Mouse (Mus musculus) ES-E14 (cell line): ENCODE data around the gene Gm20683. TPM values are rescaled to one million over a fixed set of nuclear protein-coding genes. Genes with fewer than 3 reads are reported as not detected.
A peak's percentile ranks its signal among the peaks of the same experiment; 100 is the strongest.

Experiments used
- DNase-seq: peaks from one replicate; pipeline ENCODE4 v3.0.0-alpha.2; 2013; ENCODE audit warnings: low read depth, low spot score
- H3K27ac ChIP-seq: 2 replicates; pipeline ENCODE4 v1.5.1; 2012; ENCODE audit warnings: low read depth, mild to moderate bottlenecking, low read length, moderate library complexity, mixed read lengths; ENCODE audit not compliant: poor library complexity, insufficient read depth, severe bottlenecking
- H3K36me3 ChIP-seq: 2 replicates; pipeline ENCODE4 v1.6.1; 2012; ENCODE audit warnings: mild to moderate bottlenecking, low read length, moderate library complexity, mixed read lengths; ENCODE audit not compliant: control insufficient read depth, poor library complexity, insufficient read depth, severe bottlenecking
- H3K4me1 ChIP-seq, 2 experiments: fragments of 150-350 bp in 1 of 2; sonication (generic) in 1 of 2; 2 replicates each; pipeline ENCODE4 v1.6.1; 2012; ENCODE audit warnings: low read length in 2 of 2, mild to moderate bottlenecking in 1 of 2, mixed read lengths in 1 of 2; ENCODE audit not compliant: control insufficient read depth in 2 of 2, insufficient read depth in 2 of 2, poor library complexity in 1 of 2
- H3K4me3 ChIP-seq, 2 experiments: fragments of 150-350 bp in 1 of 2; sonication (generic) in 1 of 2; 2 replicates each; pipeline ENCODE4 v1.5.1; 2012; ENCODE audit warnings: low read length in 2 of 2, low read depth in 1 of 2, mild to moderate bottlenecking in 1 of 2, mixed read lengths in 1 of 2; ENCODE audit not compliant: insufficient read depth in 1 of 2, poor library complexity in 1 of 2, severe bottlenecking in 1 of 2
- H3K9ac ChIP-seq: 2 replicates; pipeline ENCODE4 v1.6.1; 2012; ENCODE audit warnings: low read depth, mild to moderate bottlenecking, low read length, mixed read lengths; ENCODE audit not compliant: poor library complexity, insufficient read depth, severe bottlenecking
- H3K9me3 ChIP-seq: fragments of 150-350 bp; sonication (generic); 2 replicates; pipeline ENCODE4 v1.6.1; 2012; ENCODE audit warnings: low read depth, mild to moderate bottlenecking, low read length; ENCODE audit not compliant: control insufficient read depth, insufficient read depth
- CHD2 ChIP-seq: IDR thresholded peaks from 2 replicates; pipeline ENCODE4 v1.6.1; 2014; ENCODE audit warnings: mild to moderate bottlenecking, low read depth, low read length, inconsistent platforms
- HCFC1 ChIP-seq: IDR thresholded peaks from 2 replicates; pipeline ENCODE4 v1.6.1; 2012; ENCODE audit warnings: low read length, inconsistent platforms, borderline replicate concordance; ENCODE audit not compliant: insufficient read depth
- MAFK ChIP-seq: IDR thresholded peaks from 2 replicates; pipeline ENCODE4 v1.6.1; 2014; ENCODE audit warnings: mild to moderate bottlenecking, low read depth, low read length, inconsistent platforms; ENCODE audit not compliant: insufficient read depth
- ZC3H11A ChIP-seq: IDR thresholded peaks from 2 replicates; pipeline ENCODE4 v1.6.1; 2012; ENCODE audit warnings: low read depth, mild to moderate bottlenecking, inconsistent platforms, low read length, borderline replicate concordance
- ZNF384 ChIP-seq: IDR thresholded peaks from 2 replicates; pipeline ENCODE4 v1.6.1; 2012; ENCODE audit warnings: low read depth, low read length, inconsistent platforms
- in situ Hi-C, 2 experiments: fragments of 600-800 bp; cut with MboI; formaldehyde crosslinking; loops; one replicate each; pipeline ENCODE4 v1.15.1; 2025; ENCODE audit warnings: low sequenced_read_pairs in 2 of 2, inconsistent platforms in 1 of 2; ENCODE audit not compliant: unreplicated experiment in 2 of 2
- total RNA-seq: library from RNA; depleted of rRNA; stranded (reverse); fragments of 300-350 nt; gene quantifications from 2 replicates; pipeline ENCODE4 v1.2.3, GENCODE M21; 2012

The Gm20683 gene
- total RNA-seq, 1 experiment: 2.0 TPM

DNA sequence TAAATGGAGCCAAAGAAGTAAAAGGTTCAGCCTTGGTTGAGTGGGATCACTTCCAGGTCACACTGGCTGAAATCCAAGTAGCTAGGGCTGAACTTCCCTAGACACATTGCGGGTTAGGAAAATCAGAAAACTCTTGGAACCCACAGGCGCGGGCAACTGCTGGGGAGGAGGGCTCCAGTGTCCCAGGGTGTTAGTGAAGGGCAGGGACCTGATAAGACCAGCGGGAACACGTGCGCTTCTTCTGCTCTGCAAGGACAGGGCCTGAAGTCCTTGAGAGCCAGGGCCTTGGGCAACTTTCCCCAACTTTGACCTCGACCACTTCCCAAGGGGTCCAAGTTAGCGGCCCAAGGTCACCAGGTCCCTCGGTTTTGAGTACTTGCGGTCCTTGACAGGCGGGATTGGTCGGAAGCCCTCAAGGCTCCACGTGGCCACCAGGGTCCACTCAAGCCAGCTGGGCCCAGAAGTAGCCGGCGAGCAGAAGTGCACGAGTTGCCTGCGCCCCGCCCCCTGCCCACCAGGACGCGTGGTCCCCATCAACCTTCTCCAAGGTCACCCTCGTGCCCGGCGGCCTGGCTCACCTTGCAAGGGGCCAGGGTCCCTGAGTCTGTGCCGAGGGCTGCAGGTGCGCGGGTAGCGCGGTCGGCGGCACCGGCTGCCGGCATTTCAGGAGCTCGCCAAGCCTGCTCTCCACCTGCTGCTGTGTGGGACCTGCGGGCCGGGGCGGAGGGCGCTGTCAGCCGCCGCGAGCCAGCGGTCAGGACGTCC lies 26.5 kb upstream of the Gm20683 start:
- DNase-seq: no peak
- TF ChIP-seq HCFC1 (no peak), ZNF384 (no peak), ZC3H11A (no peak), MAFK (no peak), CHD2 (no peak)
- Histone ChIP-seq H3K27ac (no peak overlapping the region), H3K9ac (peak overlapping the region; percentile 72), H3K36me3 (no peaks in the 10 kb centered on the region), H3K4me1 (peaks cover 4 to 10% of the 10 kb centered on the region in 2 experiments; a peak in 2 of 4 replicates), H3K4me3 (peak overlapping the region; percentile 85 to 93), H3K9me3 (no peaks in the 10 kb centered on the region)
- in situ Hi-C loops: no loop called here

GRCm38 (mm10) chr17:25867509-25867835 lies 25.9 kb upstream of the Gm20683 start:
- Histone ChIP-seq H3K4me1 (peaks cover 4 to 10% of the 10 kb centered on the region in 2 experiments; a peak in 2 of 4 replicates), H3K27ac (no peak overlapping the region), H3K36me3 (no peaks in the 10 kb centered on the region), H3K4me3 (peak overlapping the region; percentile 85 to 93), H3K9ac (peak overlapping the region; percentile 72), H3K9me3 (no peaks in the 10 kb centered on the region)
- in situ Hi-C loops: no loop called here
- no peak for DNase-seq
- TF ChIP-seq HCFC1: no peak

DNA sequence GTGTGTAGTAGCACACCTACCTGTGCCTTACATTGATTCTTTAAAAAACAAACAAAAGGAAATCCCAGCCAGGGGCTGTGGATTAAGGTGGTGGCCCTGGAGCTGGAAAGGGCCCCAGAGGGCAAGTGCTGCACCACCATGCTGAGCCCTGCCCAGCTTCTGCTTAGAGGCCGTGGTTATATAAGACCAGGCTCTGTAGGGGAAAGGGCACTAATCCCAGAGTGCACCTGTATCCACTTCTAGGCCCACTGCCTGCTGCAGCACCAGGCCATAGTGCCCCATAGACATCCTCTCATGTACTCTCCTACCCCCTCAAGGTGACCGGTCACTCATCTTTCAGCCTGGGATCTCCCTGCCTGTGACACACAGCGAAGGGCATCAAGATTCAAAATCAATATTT lies 24.6 kb upstream of the Gm20683 start:
- DNase-seq: no peak
- Histone ChIP-seq H3K4me1 (peaks cover 4 to 10% of the 10 kb centered on the region in 2 experiments; a peak in 2 of 4 replicates), H3K9ac (no peak overlapping the region), H3K9me3 (no peaks in the 10 kb centered on the region), H3K27ac (no peak overlapping the region), H3K4me3 (no peak overlapping the region), H3K36me3 (no peaks in the 10 kb centered on the region)
- TF ChIP-seq ZNF384 (no peak), CHD2 (no peak), HCFC1 (no peak), MAFK (no peak), ZC3H11A (no peak)
- in situ Hi-C loops: no loop called here

DNA sequence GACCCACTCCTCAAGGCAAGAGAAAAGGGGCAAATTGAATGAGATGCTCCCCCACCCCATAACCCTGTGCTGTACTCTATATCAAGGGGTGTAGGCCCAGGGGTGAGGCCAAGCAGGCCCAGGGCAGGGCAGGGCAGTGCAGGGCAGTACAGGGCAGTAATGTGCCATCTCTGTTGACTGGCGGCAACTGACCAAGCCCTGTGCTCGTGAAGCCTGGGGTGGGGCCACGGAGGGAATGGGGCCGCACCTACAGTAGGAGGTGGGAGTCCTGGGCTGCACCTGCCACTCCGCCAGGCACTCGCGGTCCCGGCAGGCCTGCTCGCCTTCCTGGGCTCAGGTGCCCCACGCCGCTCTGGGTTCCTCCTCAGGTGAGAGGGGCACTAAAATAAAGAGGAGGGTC lies 23.7 kb upstream of the Gm20683 start:
- DNase-seq: no peak
- Histone ChIP-seq H3K4me1 (peaks cover 4 to 12% of the 10 kb centered on the region in 2 experiments; a peak in 2 of 4 replicates), H3K36me3 (no peaks in the 10 kb centered on the region), H3K27ac (no peak overlapping the region), H3K9me3 (no peaks in the 10 kb centered on the region), H3K9ac (no peak overlapping the region), H3K4me3 (no peak overlapping the region; a peak in 1 of 4 replicates)
- in situ Hi-C loops: no loop called here
- TF ChIP-seq HCFC1 (no peak), MAFK (no peak), ZNF384 (no peak), ZC3H11A (no peak), CHD2 (no peak)

DNA sequence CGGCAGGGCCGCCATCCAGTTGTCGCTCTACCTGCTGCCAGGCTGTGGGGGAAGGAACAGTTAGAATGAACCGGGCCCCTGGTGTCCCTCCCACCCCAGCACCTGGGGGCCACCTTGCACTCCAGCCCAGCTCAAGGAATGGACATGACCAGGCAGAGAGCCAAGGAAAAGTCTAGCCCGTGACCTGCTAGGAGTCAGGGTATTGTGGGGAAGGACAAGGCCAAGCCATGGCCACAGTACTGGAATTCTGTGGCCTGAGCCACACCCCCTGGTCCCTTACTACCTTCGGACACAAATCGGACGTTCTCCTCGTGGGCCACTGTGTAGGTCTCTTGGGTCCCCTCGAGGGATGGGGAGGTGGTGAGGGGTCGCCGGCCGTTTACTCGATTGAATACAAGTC lies 22.7 kb upstream of the Gm20683 start:
- no peak for DNase-seq
- H3K27ac ChIP-seq: no peak overlapping the region
- no peak overlapping the region for H3K4me3 ChIP-seq
- in situ Hi-C loops: no loop called here
- no peaks in the 10 kb centered on the region for H3K9me3 ChIP-seq
- no peaks in the 10 kb centered on the region for H3K36me3 ChIP-seq
- H3K9ac ChIP-seq: no peak overlapping the region
- TF ChIP-seq ZNF384 (no peak), MAFK (no peak), ZC3H11A (no peak), CHD2 (no peak), HCFC1 (no peak)
- H3K4me1 ChIP-seq: peaks cover 4 to 9% of the 10 kb centered on the region in 2 experiments; a peak in 2 of 4 replicates
